Mouse (Mus musculus) heart, adult 2 months (tissue): ENCODE results near the gene Atrnl1.

Experiments
- CTCF ChIP-seq: fragments of 200-600 bp; IDR thresholded peaks from 2 replicates; pipeline ENCODE4 v1.8.1; 2022; ENCODE audit warnings: antibody characterized with exemption, mild to moderate bottlenecking, moderate library complexity
- POLR2A ChIP-seq: fragments of 200-500 bp; IDR thresholded peaks from 2 replicates; pipeline ENCODE4 v1.6.1; 2011; ENCODE audit warnings: mild to moderate bottlenecking, low read depth, low read length, control low read depth; ENCODE audit not compliant: insufficient read depth

- TF ChIP-seq POLR2A (no peak), CTCF (no peak)
Observed at GRCm38 (mm10) chr19:57991099-57991760, 380.4 kb downstream of the Atrnl1 start.
